Mouse (Mus musculus): ENCODE data around the gene Psmd7.

Psmd7 gene

GRCm38 (mm10) chr8:107578132-107578531 lies 10.1 kb downstream of the Psmd7 start:
- no peak for DNase-seq (ENCODE audit: low spot score in 2 of 2)

DNA sequence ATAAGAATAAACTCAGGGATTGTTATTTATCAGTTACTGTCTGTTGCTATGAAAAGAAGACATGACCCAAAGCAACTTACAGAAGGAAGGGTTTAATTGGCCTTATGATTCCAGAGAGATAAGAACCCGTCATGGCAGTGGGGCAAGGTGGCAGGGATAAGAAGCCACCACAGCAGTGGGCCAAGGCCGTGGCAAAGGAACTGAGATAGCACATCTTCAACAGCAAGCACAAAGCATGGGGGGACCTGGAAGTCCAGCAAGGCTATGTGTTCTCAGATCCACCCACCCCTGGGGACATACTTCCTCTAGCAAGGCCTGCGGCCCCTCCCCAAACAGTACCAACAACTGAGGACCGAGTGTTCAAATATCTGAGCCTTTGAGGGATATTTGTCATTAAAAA lies 10.6 kb downstream of the Psmd7 start:
- DNase-seq (ENCODE audit: low spot score in 2 of 2): no peak

- DNase-seq (ENCODE audit: low spot score in 2 of 2): peak; percentile 77 to 82
Observed at GRCm38 (mm10) chr8:107576702-107577101, 11.6 kb downstream of the Psmd7 start.

GRCm38 (mm10) chr8:107574771-107575170 lies 13.5 kb downstream of the Psmd7 start:
- no peak for DNase-seq (ENCODE audit: low spot score in 2 of 2)

DNA sequence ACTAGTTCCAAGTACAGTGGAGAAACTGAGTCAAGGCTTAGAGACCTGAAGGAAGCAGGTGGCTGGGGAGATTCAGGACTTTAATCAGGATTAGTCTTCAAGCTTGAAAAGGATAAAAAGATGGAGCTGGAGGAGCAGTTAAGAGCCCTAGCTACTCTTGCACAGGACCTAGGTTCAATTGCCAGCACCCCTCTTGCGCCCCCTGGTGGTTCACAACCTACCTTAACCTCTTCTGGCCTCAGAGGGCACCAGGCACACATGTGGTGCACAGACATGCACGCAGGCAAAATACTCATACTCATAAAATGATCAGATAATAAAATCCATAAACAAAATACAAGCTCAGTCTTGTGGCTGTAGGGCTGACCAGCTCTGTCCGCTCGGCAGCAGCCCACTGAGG lies 15.8 kb downstream of the Psmd7 start:
- DNase-seq (ENCODE audit: low spot score in 2 of 2): peak; percentile 43 to 72

DNA sequence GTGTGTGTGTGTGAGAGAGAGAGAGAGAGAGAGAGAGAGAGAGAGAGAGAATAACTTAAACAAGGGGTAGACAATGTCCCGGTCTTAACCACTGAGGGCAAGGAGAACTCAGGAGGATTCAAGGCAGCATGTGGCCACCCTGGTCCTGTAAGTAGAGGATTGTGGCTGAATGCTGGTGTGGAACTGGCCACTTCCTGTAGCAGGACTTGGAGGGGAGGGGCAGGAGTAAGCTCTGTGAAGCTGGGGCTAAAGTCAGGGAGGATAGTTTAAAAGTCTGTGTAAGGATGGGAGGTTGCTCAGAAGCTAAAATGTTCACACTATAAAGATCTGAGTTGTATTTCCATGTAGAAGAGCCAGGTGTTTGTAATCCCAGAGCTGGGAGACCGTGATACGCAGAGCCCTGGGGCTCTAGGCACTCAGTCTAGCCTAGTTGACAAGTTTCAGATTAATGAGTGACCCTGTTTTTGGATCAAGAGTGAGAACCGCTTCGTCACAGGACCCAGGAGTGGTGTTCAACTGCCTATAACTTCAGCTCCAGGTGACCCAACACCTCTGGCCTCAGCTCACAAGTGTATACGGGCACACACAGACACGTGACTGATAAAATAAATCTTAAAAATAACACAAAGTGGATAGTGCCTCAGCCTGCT lies 16.7 kb downstream of the Psmd7 start:
- DNase-seq (ENCODE audit: low spot score in 2 of 2): no peak

- DNase-seq (ENCODE audit: low spot score in 2 of 2): no peak
Observed at GRCm38 (mm10) chr8:107571046-107571445, 17.2 kb downstream of the Psmd7 start.

DNA sequence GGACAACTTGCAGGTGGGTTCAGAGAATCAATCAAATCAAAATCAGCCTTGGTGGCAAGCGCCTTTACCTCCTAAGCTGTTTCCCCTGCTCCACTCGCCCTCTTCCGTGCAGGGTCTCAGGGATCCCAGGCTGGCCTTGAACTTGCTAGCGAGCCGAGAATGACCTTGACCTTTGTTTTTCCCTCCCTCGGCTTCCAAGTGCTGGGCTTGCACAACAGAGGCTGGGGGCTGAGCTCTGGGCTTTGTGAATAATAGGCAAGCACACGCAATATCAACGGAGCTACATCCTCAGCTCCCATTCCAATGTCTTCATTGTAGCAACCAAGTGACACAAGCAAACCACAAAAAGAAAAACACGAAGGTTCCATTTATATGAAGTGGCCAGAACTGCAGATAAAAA lies 26.1 kb downstream of the Psmd7 start:
- no peak for DNase-seq (ENCODE audit: low spot score in 2 of 2)

GRCm38 (mm10) chr8:107560820-107561536 lies 27.3 kb downstream of the Psmd7 start:
- no peak for DNase-seq (ENCODE audit: low spot score in 2 of 2)

DNA sequence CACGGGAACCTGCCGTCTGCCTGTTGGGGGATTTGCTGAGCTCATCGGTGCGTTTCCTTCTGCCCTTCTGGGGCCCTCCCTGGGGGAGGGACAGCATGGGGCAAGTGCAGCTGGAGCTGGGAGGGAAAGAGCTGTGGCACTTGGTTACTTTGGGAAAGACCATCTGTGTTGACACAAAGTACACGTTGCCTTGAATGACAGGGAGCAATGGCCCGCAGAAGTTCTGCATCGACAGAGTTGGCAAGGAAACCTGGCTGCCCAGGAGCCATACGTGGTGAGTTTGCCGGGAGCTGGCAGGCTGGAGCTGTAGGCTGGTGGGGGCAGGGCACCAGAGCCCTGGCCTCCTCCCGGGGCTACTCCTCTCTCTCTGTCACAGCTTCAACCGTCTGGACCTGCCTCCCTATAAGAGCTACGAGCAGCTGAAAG lies 31.7 kb downstream of the Psmd7 start:
- no peak for DNase-seq (ENCODE audit: low spot score in 2 of 2)

DNA sequence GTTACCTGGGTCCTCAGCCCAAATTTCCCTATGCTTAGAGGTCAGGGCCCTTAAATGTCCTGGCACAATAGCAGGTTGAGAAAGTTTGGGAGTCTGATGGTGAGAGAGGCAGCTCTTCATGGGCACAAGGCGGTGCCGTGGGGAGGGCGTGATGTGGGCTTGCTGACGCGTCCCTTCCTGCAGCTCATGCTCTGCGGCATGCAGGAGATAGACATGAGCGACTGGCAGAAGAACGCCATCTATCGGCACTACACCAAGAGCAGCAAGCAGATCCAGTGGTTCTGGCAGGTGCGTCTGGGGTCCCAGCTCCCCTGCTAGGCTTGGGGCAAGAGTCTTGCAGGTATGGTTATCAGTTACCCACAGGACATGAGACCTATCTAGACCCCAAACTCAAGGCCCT lies 33.0 kb downstream of the Psmd7 start:
- no peak for DNase-seq (ENCODE audit: low spot score in 2 of 2)

- DNase-seq (ENCODE audit: low spot score in 2 of 2): no peak
Observed at GRCm38 (mm10) chr8:107552234-107552633, 36.0 kb downstream of the Psmd7 start.

DNA sequence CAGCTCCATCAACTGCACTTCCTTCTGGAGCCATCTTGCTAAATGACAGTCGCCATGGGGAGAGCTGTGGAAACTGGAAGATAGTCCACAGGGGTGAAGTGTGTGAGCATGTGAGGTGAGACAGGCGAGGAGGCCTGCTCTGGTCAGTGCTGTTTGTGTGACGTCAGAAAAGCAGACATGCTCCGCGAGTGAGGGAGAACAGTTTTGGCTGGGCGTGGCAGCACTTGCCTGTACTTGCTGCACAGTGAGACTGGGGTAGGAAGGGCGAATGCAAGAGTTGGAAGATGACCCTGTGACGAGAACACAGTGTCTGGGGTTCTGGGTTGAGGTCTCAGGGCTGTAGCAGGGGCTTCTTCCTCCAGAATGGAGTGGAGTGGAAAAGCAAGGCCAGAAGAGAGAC lies 41.4 kb downstream of the Psmd7 start:
- DNase-seq (ENCODE audit: low spot score in 2 of 2): no peak

GRCm38 (mm10) chr8:107546154-107546553 lies 42.1 kb downstream of the Psmd7 start:
- no peak for DNase-seq (ENCODE audit: low spot score in 2 of 2)

- DNase-seq (ENCODE audit: low spot score in 2 of 2): no peak
Observed at GRCm38 (mm10) chr8:107545621-107546152, 42.6 kb downstream of the Psmd7 start.

GRCm38 (mm10) chr8:107544651-107545174 lies 43.6 kb downstream of the Psmd7 start:
- peak in 1 of 2 experiments; percentile 48 for DNase-seq (ENCODE audit: low spot score in 2 of 2)

GRCm38 (mm10) chr8:107544211-107544610 lies 44.1 kb downstream of the Psmd7 start:
- no peak for DNase-seq (ENCODE audit: low spot score in 2 of 2)

- DNase-seq (ENCODE audit: low spot score in 2 of 2): no peak
Observed at GRCm38 (mm10) chr8:107543714-107544113, 44.5 kb downstream of the Psmd7 start.

GRCm38 (mm10) chr8:107542151-107542550 lies 46.1 kb downstream of the Psmd7 start:
- DNase-seq (ENCODE audit: low spot score in 2 of 2): no peak

DNA sequence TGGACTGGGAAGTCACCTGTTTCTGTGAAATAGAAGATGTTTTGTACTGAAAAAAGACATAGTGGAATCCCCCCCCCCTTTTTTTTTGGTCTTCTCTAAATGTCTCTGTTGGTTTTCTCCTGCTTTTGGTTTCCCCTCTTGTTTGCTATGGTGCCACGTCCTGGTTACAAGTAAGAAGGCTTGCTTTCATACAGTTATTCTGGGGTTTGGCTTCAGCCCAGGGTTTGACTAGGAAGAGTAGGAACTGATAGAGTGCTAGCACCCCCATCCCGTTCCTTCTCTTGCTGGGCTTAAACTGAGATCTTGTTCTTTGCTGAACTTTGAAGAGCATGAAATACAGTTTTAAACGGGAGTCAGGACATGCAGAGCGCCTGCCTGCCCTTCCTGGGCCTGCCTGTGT lies 46.9 kb downstream of the Psmd7 start:
- no peak for DNase-seq (ENCODE audit: low spot score in 2 of 2)

DNA sequence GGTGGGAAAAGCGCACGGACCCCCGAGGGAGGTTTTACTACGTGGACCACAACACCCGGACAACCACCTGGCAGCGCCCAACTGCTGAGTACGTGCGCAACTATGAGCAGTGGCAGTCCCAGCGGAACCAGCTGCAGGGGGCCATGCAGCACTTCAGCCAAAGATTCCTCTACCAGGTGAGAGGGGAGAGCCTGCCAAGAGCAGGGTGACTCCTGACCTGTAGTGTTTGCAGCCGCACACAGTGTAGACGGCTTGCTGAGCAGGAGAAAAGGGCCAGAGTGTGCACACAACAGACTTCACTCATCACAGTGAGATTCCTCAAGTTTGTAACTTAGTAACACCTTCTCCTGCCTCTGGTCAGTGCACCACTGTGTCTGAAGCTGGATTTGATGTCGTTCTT lies 47.6 kb downstream of the Psmd7 start:
- no peak for DNase-seq (ENCODE audit: low spot score in 2 of 2)

DNA sequence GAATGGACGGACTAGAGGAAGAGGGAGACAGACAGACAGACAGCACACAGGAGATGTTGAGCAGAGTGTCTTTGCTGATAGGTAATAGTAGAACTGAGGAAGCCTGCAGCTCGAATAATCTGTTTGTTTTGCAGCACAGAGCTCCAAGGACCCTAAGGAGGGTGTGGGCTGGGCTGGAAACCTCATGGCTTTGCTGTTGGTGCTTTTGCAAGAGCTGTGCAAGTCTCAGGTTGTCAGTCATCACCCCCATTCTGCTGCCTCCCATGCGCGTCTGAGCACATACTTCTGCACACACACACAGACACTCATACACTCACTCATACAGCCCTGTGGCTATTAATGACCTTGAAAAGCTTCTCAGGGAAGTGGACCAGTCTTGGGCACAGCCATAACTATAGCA lies 50.8 kb downstream of the Psmd7 start:
- DNase-seq (ENCODE audit: low spot score in 2 of 2): no peak
